Mouse (Mus musculus): ENCODE data around the gene Sidt2.

The Sidt2 gene

GRCm38 (mm10) chr9:45938952-45939637, 16.0 kb downstream of the Sidt2 start:
- ChIA-PET CTCF (interaction anchor here in 1 of 4 experiments (0.7 kb wide), 1 partner anchor 970 kb away, joined by 3 read pairs; no protein-coding TSS in a partner anchor), POLR2A (interaction anchor here in 2 of 4 experiments (0.6 to 7.1 kb wide), 3 partner anchors 15 to 1225 kb away, joined by 8 to 88 read pairs (median 20); partner anchors contain the start of gene Sidt2 (in 1 of the 2))

- ChIA-PET CTCF (interaction anchor here in 2 of 4 experiments (0.6 to 1.4 kb wide), 3 partner anchors 197 to 308 kb away, joined by 3 read pairs; partner anchors contain the start of gene Apoa1 (in 1 of the 2)), POLR2A (interaction anchor here in 3 of 4 experiments (0.6 to 3.8 kb wide), 5 partner anchors 9 to 71 kb away, joined by 4 to 20 read pairs (median 5); partner anchors contain the start of gene Sidt2 (in 1 of the 3))
Observed at GRCm38 (mm10) chr9:45938088-45938487, 17.0 kb downstream of the Sidt2 start.

- CTCF ChIA-PET, result interaction anchor here (0.5 to 1.8 kb wide), 47 partner anchors 8 to 1175 kb away, joined by 3 to 13 read pairs (median 3); partner anchors contain the start of genes Bace1 (in 2 of the 4), Cep164 (in 2 of the 4), Pafah1b2 (in 1 of the 4) and Rnf214 (in 1 of the 4)
Observed at GRCm38 (mm10) chr9:45936883-45937282, 18.2 kb downstream of the Sidt2 start.

GRCm38 (mm10) chr9:45935628-45936210, 19.3 kb downstream of the Sidt2 start, which contains the start of gene Tagln:
Tagln (minus strand) TSS chr9:45936058.
- CTCF ChIA-PET, result interaction anchor here in 1 of 4 experiments (1.8 kb wide), 1 partner anchor 25 kb away, joined by 5 read pairs; no protein-coding TSS in a partner anchor
- POLR2A ChIA-PET, result interaction anchor here in 1 of 4 experiments (3.8 kb wide), 1 partner anchor 19 kb away, joined by 20 read pairs; the partner anchor contains the start of gene Sidt2

More at GRCm38 (mm10) chr9:45936883-45937282, 18.2 kb downstream of the Sidt2 start:
- POLR2A ChIA-PET, result interaction anchor here (0.5 to 3.8 kb wide), 16 partner anchors 9 to 726 kb away, joined by 3 to 20 read pairs (median 4); partner anchors contain the start of genes Sidt2 (in 3 of the 4), Bace1 (in 1 of the 4) and Cep164 (in 1 of the 4)

GRCm38 (mm10) chr9:45932571-45933415, 22.3 kb downstream of the Sidt2 start:
- ChIA-PET CTCF (interaction anchor here in 3 of 4 experiments (0.8 to 2.1 kb wide), 3 partner anchors 8 to 9 kb away, joined by 3 to 5 read pairs (median 4); no protein-coding TSS in a partner anchor), POLR2A (interaction anchor here in 2 of 4 experiments (0.7 to 2.3 kb wide), 4 partner anchors 8 to 22 kb away, joined by 3 to 5 read pairs (median 3); partner anchors contain the start of gene Sidt2 (in 1 of the 2))

- CTCF ChIA-PET, result interaction anchor here in 3 of 4 experiments (0.5 to 2.1 kb wide), 4 partner anchors 9 to 81 kb away, joined by 3 to 5 read pairs (median 4); partner anchors contain the start of gene Sik3 (in 1 of the 3)
- POLR2A ChIA-PET, result interaction anchor here in 2 of 4 experiments (0.7 to 1.4 kb wide), 4 partner anchors 9 to 22 kb away, joined by 3 to 5 read pairs (median 3); no protein-coding TSS in a partner anchor
Observed at GRCm38 (mm10) chr9:45931958-45932357, 23.1 kb downstream of the Sidt2 start.

- ChIA-PET POLR2A (interaction anchor here in 2 of 4 experiments (1.0 to 1.8 kb wide), 3 partner anchors 9 to 26 kb away, joined by 3 to 4 read pairs (median 3); partner anchors contain the start of gene Sidt2 (in 1 of the 2)), CTCF (interaction anchor here in 2 of 4 experiments (1.3 kb wide), 2 partner anchors 8 to 12 kb away, joined by 3 to 4 read pairs; no protein-coding TSS in a partner anchor)
Observed at GRCm38 (mm10) chr9:45929285-45929684, 25.8 kb downstream of the Sidt2 start.

GRCm38 (mm10) chr9:45919895-45920294, 35.2 kb downstream of the Sidt2 start:
- CTCF ChIA-PET, result interaction anchor here in 2 of 4 experiments (1.1 to 1.2 kb wide), 2 partner anchors 9 to 13 kb away, joined by 3 read pairs; partner anchors contain the start of genes Pcsk7 (in 1 of the 2) and Rnf214 (in 1 of the 2)
- POLR2A ChIA-PET, result interaction anchor here in 1 of 4 experiments (1.2 kb wide), 1 partner anchor 10 kb away, joined by 3 read pairs; no protein-coding TSS in a partner anchor

GRCm38 (mm10) chr9:45917041-45917934, 37.8 kb downstream of the Sidt2 start:
- POLR2A ChIA-PET, result interaction anchor here in 2 of 4 experiments (0.9 to 1.0 kb wide), 2 partner anchors 20 to 37 kb away, joined by 3 read pairs; no protein-coding TSS in a partner anchor
- CTCF ChIA-PET, result interaction anchor here in 1 of 4 experiments (1.4 kb wide), 1 partner anchor 11 kb away, joined by 5 read pairs; the partner anchor contains the start of genes Pcsk7 and Rnf214

GRCm38 (mm10) chr9:45915659-45916058, 39.4 kb downstream of the Sidt2 start:
- ChIA-PET POLR2A (interaction anchor here in 1 of 4 experiments (1.0 to 1.2 kb wide), 2 partner anchors 9 to 120 kb away, joined by 3 read pairs; partner anchors contain the start of genes Pcsk7 and Rnf214), CTCF (interaction anchor here in 1 of 4 experiments (1.5 kb wide), 1 partner anchor 9 kb away, joined by 4 read pairs; the partner anchor contains the start of gene Rnf214)

GRCm38 (mm10) chr9:45911673-45912072, 43.4 kb downstream of the Sidt2 start:
- POLR2A ChIA-PET, result interaction anchor here in 1 of 4 experiments (1.0 to 1.6 kb wide), 2 partner anchors 21 to 84 kb away, joined by 3 read pairs; no protein-coding TSS in a partner anchor

GRCm38 (mm10) chr9:45910995-45911394, 44.1 kb downstream of the Sidt2 start:
- POLR2A ChIA-PET, result interaction anchor here in 3 of 4 experiments (0.5 to 1.3 kb wide), 4 partner anchors 11 to 818 kb away, joined by 3 to 4 read pairs (median 3); no protein-coding TSS in a partner anchor
- CTCF ChIA-PET, result interaction anchor here in 3 of 4 experiments (0.5 to 1.6 kb wide), 5 partner anchors 9 to 319 kb away, joined by 3 to 5 read pairs (median 3); partner anchors contain the start of gene Tagln (in 1 of the 3)

More at GRCm38 (mm10) chr9:45911673-45912072, 43.4 kb downstream of the Sidt2 start:
- CTCF ChIA-PET, result interaction anchor here in 1 of 4 experiments (1.6 kb wide), 1 partner anchor 25 kb away, joined by 5 read pairs; the partner anchor contains the start of gene Tagln

GRCm38 (mm10) chr9:45907078-45907428, 48.0 kb downstream of the Sidt2 start:
- ChIA-PET CTCF (interaction anchor here in 3 of 4 experiments (0.6 to 1.9 kb wide), 9 partner anchors 9 to 409 kb away, joined by 3 to 7 read pairs (median 4); partner anchors contain the start of genes Bud13 (in 1 of the 3), Cep164 (in 1 of the 3) and Zpr1 (in 1 of the 3)), POLR2A (interaction anchor here in 3 of 4 experiments (0.6 to 1.9 kb wide), 10 partner anchors 9 to 1049 kb away, joined by 3 to 5 read pairs (median 3); no protein-coding TSS in a partner anchor)

GRCm38 (mm10) chr9:45906355-45907077, 48.5 kb downstream of the Sidt2 start, which contains the start of the genes Pcsk7 and Rnf214:
Pcsk7 (plus strand) TSS chr9:45906497.
Rnf214 (minus strand) TSS chr9:45906911.
- CTCF ChIA-PET, result interaction anchor here in 3 of 4 experiments (0.6 to 1.9 kb wide), 10 partner anchors 9 to 409 kb away, joined by 3 to 7 read pairs (median 4); partner anchors contain the start of genes Bud13 (in 1 of the 3), Cep164 (in 1 of the 3) and Zpr1 (in 1 of the 3)
- POLR2A ChIA-PET, result interaction anchor here in 3 of 4 experiments (0.6 to 1.9 kb wide), 18 partner anchors 10 to 1049 kb away, joined by 3 to 8 read pairs (median 3); no protein-coding TSS in a partner anchor
